Mouse (Mus musculus) megakaryocyte, embryonic 14.5 days (primary cell): Measurements from ENCODE around the gene 2610008E11Rik.

Experiments
- FLI1 ChIP-seq: IDR thresholded peaks from 2 replicates; pipeline ENCODE4 v1.6.1; 2012; ENCODE audit warnings: low read length, inconsistent platforms, mixed read lengths
- GATA1 ChIP-seq: IDR thresholded peaks from 3 replicates; pipeline ENCODE4 v1.6.1; 2012; ENCODE audit warnings: mixed read lengths, low read length, inconsistent platforms, borderline replicate concordance

DNA sequence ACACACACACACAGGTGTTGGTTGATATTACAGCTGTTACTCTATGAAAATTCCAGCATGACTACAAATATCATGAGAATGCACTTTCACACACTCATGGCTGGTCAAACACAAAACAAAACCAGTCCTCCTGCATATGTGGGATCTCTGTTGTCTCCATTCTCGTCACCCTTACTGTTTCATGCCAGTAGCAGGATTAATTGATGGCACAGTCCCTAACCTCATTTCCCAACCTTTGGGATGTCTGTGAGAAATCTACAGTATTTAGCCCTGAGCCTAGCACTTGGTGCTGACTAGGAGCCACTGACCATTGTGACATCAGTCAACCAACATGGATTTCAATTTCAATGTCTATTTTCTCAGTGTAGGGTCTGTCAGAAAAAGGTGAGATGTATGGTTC is 17.7 kb upstream of the 2610008E11Rik start:
- TF ChIP-seq GATA1 (no peak), FLI1 (no peak)
